Mouse (Mus musculus) pancreas, adult 10 weeks (tissue): ENCODE results near the gene Thada. TPM values are rescaled to one million over a fixed set of nuclear protein-coding genes. Genes with fewer than 3 reads are reported as not detected.

Source experiments
- polyA plus RNA-seq: library from polyadenylated mRNA; stranded (reverse); fragments of 350-450 nt; fragmentation: Illumina TruSeq; extraction: RNeasy Lipid Tissue Mini Kit (QIAGEN cat#74804); gene quantifications from one replicate; pipeline ENCODE4 v1.2.3, GENCODE M21; 2015; ENCODE audit warnings: low read depth, low replicate concordance; ENCODE audit not compliant: insufficient read depth

Gene Thada
- polyA plus RNA-seq, result 5.0 TPM

GRCm38 (mm10) chr17:84465753-84466608, at the start of gene Thada:
Thada (minus strand) TSS chr17:84466205.

GRCm38 (mm10) chr17:84511682-84512515, 45.9 kb upstream of the Thada start, which contains the start of gene Plekhh2:
Plekhh2 (plus strand) TSS chr17:84511895.

GRCm38 (mm10) chr17:84187727-84188373, 278.2 kb downstream of the Thada start, which contains the start of gene Zfp36l2:
Zfp36l2 (minus strand) TSS chr17:84187947.

Other genes starting within 250 kb of the Thada start
- 2.0 TPM for gene Plekhh2, start 45.7 kb upstream of the Thada start, polyA plus RNA-seq
- 3.5 TPM for gene Dync2li1, start 160.3 kb upstream of the Thada start, polyA plus RNA-seq
- 1.1 TPM for gene Abcg8, start 210.1 kb upstream of the Thada start, polyA plus RNA-seq
- gene Abcg5, start 216.8 kb upstream of the Thada start, polyA plus RNA-seq, result 1.8 TPM